Mouse (Mus musculus) liver, embryonic 15.5 days (tissue): ENCODE data around the gene Esx1. TPM values are rescaled to one million over a fixed set of nuclear protein-coding genes. Genes with fewer than 3 reads are reported as not detected.

Experiments used
- ATAC-seq: fragments of 200-750 bp; cut with Nextera tagmentation; 2 replicates; pipeline ENCODE4 v1.8.0; 2017; ENCODE audit warnings: moderate number of reproducible peaks, mild to moderate bottlenecking, moderate library complexity; ENCODE audit not compliant: insufficient read depth
- H3K27ac ChIP-seq: fragments of 300-500 bp; sonication (generic); replicated peaks from 2 replicates; pipeline ENCODE4 v1.5.1; 2015; ENCODE audit warnings: mild to moderate bottlenecking, inconsistent platforms
- H3K27me3 ChIP-seq: fragments of 300-500 bp; sonication (generic); 2 replicates; pipeline ENCODE4 v1.6.1; 2015; ENCODE audit warnings: mild to moderate bottlenecking, inconsistent platforms
- H3K36me3 ChIP-seq: fragments of 300-500 bp; sonication (generic); replicated peaks from 2 replicates; pipeline ENCODE4 v1.6.1; 2015; ENCODE audit warnings: moderate library complexity, mild to moderate bottlenecking, inconsistent platforms
- H3K4me1 ChIP-seq: fragments of 300-500 bp; sonication (generic); replicated peaks from 2 replicates; pipeline ENCODE4 v1.6.1; 2015; ENCODE audit warnings: inconsistent platforms
- H3K4me2 ChIP-seq: fragments of 300-500 bp; sonication (generic); 2 replicates; pipeline ENCODE4 v1.6.1; 2015; ENCODE audit warnings: moderate library complexity, mild to moderate bottlenecking, inconsistent platforms
- H3K4me3 ChIP-seq: fragments of 300-500 bp; sonication (generic); replicated peaks from 2 replicates; pipeline ENCODE4 v1.5.1; 2015; ENCODE audit warnings: mild to moderate bottlenecking, inconsistent platforms
- H3K9ac ChIP-seq: fragments of 300-500 bp; sonication (generic); 2 replicates; pipeline ENCODE4 v1.6.1; 2015; ENCODE audit warnings: moderate library complexity, mild to moderate bottlenecking, inconsistent platforms
- H3K9me3 ChIP-seq: fragments of 300-500 bp; sonication (generic); replicated peaks from 2 replicates; pipeline ENCODE4 v1.6.1; 2016; ENCODE audit warnings: inconsistent platforms
- WGBS: fragments of 180-500 bp; shearing (Covaris S2); methylation state at CpG from one replicate; pipeline ENCODE4 v1.1.7; 2015; ENCODE audit warnings: mixed read lengths; ENCODE audit not compliant: insufficient replicate concordance; 5-methylcytosine and 5-hydroxymethylcytosine counted together
- polyA plus RNA-seq: library from polyadenylated mRNA; unstranded; fragments of >200 nt; fragmentation: Nextera tagmentation; extraction: Ambion mirVana; gene quantifications from 2 replicates; pipeline ENCODE4 v1.2.1, GENCODE M21; 2015

The Esx1 gene
- polyA plus RNA-seq: not detected in 2 replicates

DNA sequence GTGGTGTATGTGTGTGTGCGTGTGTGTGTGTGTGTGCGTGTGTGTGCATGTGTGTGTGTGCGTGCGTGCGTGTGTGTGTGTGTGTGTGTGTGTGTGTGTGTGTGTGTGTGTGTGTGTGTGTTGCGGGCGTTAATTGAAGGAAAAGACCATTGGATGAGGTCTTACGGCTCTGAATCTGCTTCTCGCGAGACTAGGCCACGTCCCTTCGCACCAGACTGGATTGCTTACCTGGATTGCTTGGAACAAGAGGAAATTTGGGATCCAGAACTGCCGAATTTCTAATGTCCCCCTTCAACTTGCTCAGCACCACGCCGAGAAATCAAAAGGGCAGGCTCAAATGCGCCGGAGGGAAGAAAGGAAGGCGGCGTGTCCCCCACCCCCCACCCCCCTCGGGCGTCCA, at the start of gene Esx1:
Esx1 (minus strand) TSS at position 366 of the 400 bp plus-strand sequence.
- no peak within 1 kb of the TSS for H3K4me3 ChIP-seq
- H3K9ac ChIP-seq: no peak within 1 kb of the TSS
- 27% methylated on average over 19 of the region's 21 CpGs for WGBS
- H3K27me3 ChIP-seq: peaks cover 87% of the 10 kb centered on the region
- H3K4me1 ChIP-seq: no peaks in the 10 kb centered on the region
- no peak within 1 kb of the TSS for H3K27ac ChIP-seq
- no peaks in the 10 kb centered on the region for H3K36me3 ChIP-seq
- ATAC-seq: no peak
- no peak within 1 kb of the TSS for H3K4me2 ChIP-seq
- H3K9me3 ChIP-seq: no peaks in the 10 kb centered on the region

DNA sequence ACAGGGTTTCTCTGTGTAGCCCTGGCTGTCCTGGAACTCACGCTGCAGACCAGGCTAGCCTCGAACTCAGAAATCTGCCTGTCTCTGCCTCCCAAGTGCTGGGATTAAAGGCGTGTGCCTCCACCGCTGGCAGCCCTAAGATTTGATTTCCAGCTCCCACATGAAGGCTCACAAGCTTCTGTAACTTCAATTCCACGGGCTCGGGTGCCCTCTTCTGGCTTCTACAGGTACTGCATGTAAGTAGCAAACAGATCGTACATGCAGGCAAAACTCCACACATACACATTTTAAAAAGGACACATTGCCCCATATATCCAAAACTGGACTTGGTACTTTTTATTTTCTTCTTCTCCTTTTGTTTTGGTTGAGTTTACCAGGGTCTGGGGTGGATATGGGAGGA, 48.1 kb upstream of the Esx1 start:
- no peak for ATAC-seq
- H3K9ac ChIP-seq: no peak overlapping the region
- 32% methylated on average over 7 of the region's 7 CpGs for whole genome bisulfite sequencing
- H3K27me3 ChIP-seq: no peaks in the 10 kb centered on the region
- no peaks in the 10 kb centered on the region for H3K9me3 ChIP-seq
- H3K4me3 ChIP-seq: no peak overlapping the region
- no peak overlapping the region for H3K27ac ChIP-seq
- no peak overlapping the region for H3K4me2 ChIP-seq
- H3K4me1 ChIP-seq: no peaks in the 10 kb centered on the region
- H3K36me3 ChIP-seq: no peaks in the 10 kb centered on the region

GRCm38 (mm10) chrX:137167658-137168057, 45.8 kb upstream of the Esx1 start:
- H3K27me3 ChIP-seq: no peaks in the 10 kb centered on the region
- H3K9me3 ChIP-seq: no peaks in the 10 kb centered on the region
- no peak overlapping the region for H3K27ac ChIP-seq
- no peaks in the 10 kb centered on the region for H3K4me1 ChIP-seq
- no peak overlapping the region for H3K4me3 ChIP-seq
- no peak overlapping the region for H3K9ac ChIP-seq
- no peaks in the 10 kb centered on the region for H3K36me3 ChIP-seq
- ATAC-seq: no peak
- no peak overlapping the region for H3K4me2 ChIP-seq
- 43% methylated on average over 7 of the region's 7 CpGs for WGBS

DNA sequence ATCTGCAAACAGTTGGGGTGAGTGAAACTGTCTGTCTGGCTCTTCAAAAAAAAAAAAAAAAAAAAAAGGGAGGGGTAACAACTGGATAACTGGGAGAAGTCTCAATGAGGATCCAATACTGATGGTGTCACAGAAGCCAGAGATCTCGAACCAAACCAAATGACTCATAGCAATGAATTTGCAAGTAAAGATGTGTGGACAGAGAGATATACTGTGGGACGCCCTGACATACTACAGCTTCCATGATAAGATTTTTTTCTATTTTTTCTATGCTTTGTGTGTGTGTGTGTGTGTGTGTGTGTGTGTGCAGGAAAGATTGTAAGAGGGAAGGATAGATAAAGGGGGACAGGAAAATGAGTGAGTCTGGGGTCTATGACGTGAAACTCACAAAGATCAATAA, 43.7 kb upstream of the Esx1 start:
- ATAC-seq: no peak
- H3K4me1 ChIP-seq: no peaks in the 10 kb centered on the region
- H3K4me3 ChIP-seq: no peak overlapping the region
- WGBS: 46% methylated on average over 3 of the region's 3 CpGs
- H3K27ac ChIP-seq: no peak overlapping the region
- no peaks in the 10 kb centered on the region for H3K27me3 ChIP-seq
- no peaks in the 10 kb centered on the region for H3K36me3 ChIP-seq
- no peak overlapping the region for H3K9ac ChIP-seq
- H3K9me3 ChIP-seq: no peaks in the 10 kb centered on the region
- H3K4me2 ChIP-seq: no peak overlapping the region

DNA sequence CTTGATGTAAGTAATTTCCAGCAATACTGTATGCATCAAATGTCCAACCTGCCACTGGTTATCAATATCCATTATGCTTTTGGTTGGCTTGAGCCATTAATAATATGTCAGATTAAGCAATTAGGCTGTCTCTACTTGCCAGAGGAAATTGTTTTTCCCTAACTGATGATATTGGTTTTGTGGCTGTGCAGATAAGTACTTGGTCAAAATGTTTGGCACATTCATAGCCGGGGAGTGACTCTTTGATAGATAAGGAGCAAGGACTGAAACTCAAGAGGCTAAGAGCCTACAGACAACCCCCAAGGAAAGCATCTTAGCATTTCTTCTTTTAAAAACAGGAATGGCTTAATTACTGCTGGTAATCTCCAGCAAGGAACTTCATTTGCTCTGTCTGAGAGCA, 40.8 kb upstream of the Esx1 start:
- Histone ChIP-seq H3K9ac (no peak overlapping the region), H3K27ac (no peak overlapping the region), H3K4me2 (no peak overlapping the region), H3K36me3 (no peaks in the 10 kb centered on the region), H3K9me3 (no peaks in the 10 kb centered on the region), H3K27me3 (0 out of 2 replicates have a peak, but pooled peaks cover 3% of the 10 kb centered on the region), H3K4me1 (no peaks in the 10 kb centered on the region), H3K4me3 (no peak overlapping the region)
- ATAC-seq: no peak
- WGBS: 30% methylated on average over 1 of the region's 1 CpGs

DNA sequence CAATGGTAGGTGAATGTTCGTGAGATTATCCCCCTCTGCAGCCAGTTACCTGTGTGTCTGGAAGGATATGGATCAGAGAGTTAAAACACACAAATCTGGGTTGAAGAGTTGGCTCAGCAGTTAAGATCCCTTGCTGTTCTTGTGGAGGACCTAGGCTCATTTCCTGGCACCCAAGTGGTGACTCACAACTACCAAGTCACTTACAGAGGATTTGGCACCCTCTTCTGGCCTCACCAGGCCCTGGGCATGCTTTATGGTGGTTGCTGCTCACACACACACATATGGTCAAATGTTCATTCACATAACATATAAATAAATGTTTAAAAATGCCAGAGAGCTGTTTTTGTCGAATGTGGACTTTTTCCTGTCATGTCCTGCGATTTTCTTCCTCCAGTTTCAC, 39.1 kb upstream of the Esx1 start:
- 38% methylated on average over 3 of the region's 3 CpGs for WGBS
- Histone ChIP-seq H3K36me3 (no peaks in the 10 kb centered on the region), H3K4me1 (no peaks in the 10 kb centered on the region), H3K9ac (no peak overlapping the region), H3K4me2 (no peak overlapping the region), H3K27ac (no peak overlapping the region), H3K9me3 (no peaks in the 10 kb centered on the region), H3K27me3 (0 out of 2 replicates have a peak, but pooled peaks cover 3% of the 10 kb centered on the region), H3K4me3 (no peak overlapping the region)
- no peak for ATAC-seq

DNA sequence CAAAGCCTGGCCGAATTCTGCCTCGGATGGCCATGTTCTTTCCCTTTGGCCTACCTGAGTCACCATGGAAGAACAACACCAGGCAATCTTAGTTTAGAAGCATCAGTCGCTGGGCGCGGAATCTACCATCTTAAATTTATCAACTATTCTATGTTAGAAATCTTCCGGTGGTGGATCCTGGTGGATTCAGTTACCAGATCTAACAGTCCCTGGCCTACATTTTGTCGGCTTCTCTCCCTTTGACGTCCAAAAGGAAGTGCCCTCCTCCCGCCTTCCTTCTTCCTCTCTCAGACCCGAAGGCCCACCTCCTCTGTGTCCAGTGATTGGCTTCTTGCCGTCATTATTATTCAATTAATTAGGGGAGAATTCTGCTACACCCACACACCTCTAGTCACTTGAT, 27.2 kb upstream of the Esx1 start:
- Histone ChIP-seq H3K4me3 (no peak overlapping the region), H3K9me3 (no peaks in the 10 kb centered on the region), H3K27ac (no peak overlapping the region), H3K4me2 (no peak overlapping the region), H3K4me1 (no peaks in the 10 kb centered on the region), H3K27me3 (no peaks in the 10 kb centered on the region), H3K9ac (no peak overlapping the region), H3K36me3 (no peaks in the 10 kb centered on the region)
- ATAC-seq: no peak
- 67% methylated on average over 11 of the region's 11 CpGs for WGBS

- H3K9ac ChIP-seq: no peak overlapping the region
- H3K9me3 ChIP-seq: no peaks in the 10 kb centered on the region
- no peak overlapping the region for H3K27ac ChIP-seq
- no peaks in the 10 kb centered on the region for H3K4me1 ChIP-seq
- H3K4me3 ChIP-seq: no peak overlapping the region
- no peak overlapping the region for H3K4me2 ChIP-seq
- no peaks in the 10 kb centered on the region for H3K27me3 ChIP-seq
- no peaks in the 10 kb centered on the region for H3K36me3 ChIP-seq
- no peak for ATAC-seq
- 17% methylated on average over 4 of the region's 4 CpGs for WGBS
Observed at GRCm38 (mm10) chrX:137144674-137145073, 22.8 kb upstream of the Esx1 start.

DNA sequence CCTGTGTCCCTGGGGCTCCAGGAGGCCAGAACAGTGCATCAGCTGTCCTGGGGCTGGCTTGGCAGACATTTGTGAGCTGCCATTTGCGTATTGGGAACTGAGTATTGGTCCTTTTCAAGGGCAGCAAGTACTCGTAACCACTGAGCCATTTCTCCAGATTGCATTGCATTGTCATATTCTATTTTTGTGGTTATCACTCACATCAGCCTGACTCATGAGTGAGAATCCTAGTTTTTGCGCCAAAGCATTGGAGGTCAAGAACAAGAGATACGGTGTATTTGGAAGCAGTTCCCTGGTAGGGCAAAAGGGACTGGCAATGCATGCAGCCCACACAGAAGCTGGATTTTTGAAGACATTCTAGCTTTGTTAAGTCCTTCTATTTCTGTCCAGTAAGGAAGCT, 21.8 kb upstream of the Esx1 start:
- H3K4me3 ChIP-seq: no peak overlapping the region
- ATAC-seq: no peak
- WGBS: 59% methylated on average over 4 of the region's 4 CpGs
- H3K36me3 ChIP-seq: no peaks in the 10 kb centered on the region
- H3K4me1 ChIP-seq: no peaks in the 10 kb centered on the region
- no peak overlapping the region for H3K9ac ChIP-seq
- H3K4me2 ChIP-seq: no peak overlapping the region
- H3K27ac ChIP-seq: no peak overlapping the region
- no peaks in the 10 kb centered on the region for H3K9me3 ChIP-seq
- no peaks in the 10 kb centered on the region for H3K27me3 ChIP-seq

DNA sequence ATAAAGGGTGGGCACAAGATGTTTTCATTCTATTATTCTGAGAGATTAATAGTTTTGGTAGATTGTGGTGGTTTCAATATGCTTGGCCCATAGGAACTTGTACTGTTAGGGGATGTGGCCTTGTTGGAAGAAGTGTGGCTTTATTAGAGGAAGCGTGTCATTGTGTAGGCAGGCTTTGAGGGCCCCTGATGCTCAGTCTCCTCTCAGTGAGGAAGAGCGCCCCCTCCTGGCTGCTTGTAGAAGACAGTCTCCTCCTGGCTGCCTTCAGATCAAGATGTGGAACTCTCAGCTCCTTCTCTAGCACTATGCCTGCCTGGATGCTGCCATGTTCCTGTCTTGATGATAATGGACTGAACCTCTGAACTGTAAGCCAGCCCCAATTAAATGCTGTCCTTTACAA, 20.7 kb upstream of the Esx1 start:
- no peak for ATAC-seq
- no peak overlapping the region for H3K4me3 ChIP-seq
- no peak overlapping the region for H3K9ac ChIP-seq
- H3K27ac ChIP-seq: no peak overlapping the region
- H3K27me3 ChIP-seq: no peaks in the 10 kb centered on the region
- H3K4me2 ChIP-seq: no peak overlapping the region
- no peaks in the 10 kb centered on the region for H3K36me3 ChIP-seq
- WGBS: 22% methylated on average over 2 of the region's 2 CpGs
- H3K4me1 ChIP-seq: no peaks in the 10 kb centered on the region
- H3K9me3 ChIP-seq: no peaks in the 10 kb centered on the region

GRCm38 (mm10) chrX:137141669-137142068, 19.8 kb upstream of the Esx1 start:
- Histone ChIP-seq H3K9me3 (no peaks in the 10 kb centered on the region), H3K36me3 (no peaks in the 10 kb centered on the region), H3K9ac (no peak overlapping the region), H3K27me3 (no peaks in the 10 kb centered on the region), H3K4me3 (no peak overlapping the region), H3K4me2 (no peak overlapping the region), H3K27ac (no peak overlapping the region), H3K4me1 (no peaks in the 10 kb centered on the region)
- no peak for ATAC-seq
- 13% methylated on average over 6 of the region's 6 CpGs for WGBS

GRCm38 (mm10) chrX:137127542-137127941, 5.7 kb upstream of the Esx1 start:
- Histone ChIP-seq H3K36me3 (no peaks in the 10 kb centered on the region), H3K4me2 (no peak overlapping the region), H3K4me3 (no peak overlapping the region), H3K4me1 (no peaks in the 10 kb centered on the region), H3K9me3 (no peaks in the 10 kb centered on the region), H3K9ac (no peak overlapping the region), H3K27me3 (peaks cover 47% of the 10 kb centered on the region), H3K27ac (no peak overlapping the region)
- no peak for ATAC-seq
- WGBS: 9% methylated on average over 17 of the region's 17 CpGs
